Mouse (Mus musculus) megakaryocyte, adult 5-6 weeks (primary cell): ENCODE measurements around the gene Grb14. TPM values are rescaled to one million over a fixed set of nuclear protein-coding genes. Genes with fewer than 3 reads are reported as not detected.
A peak's percentile ranks its signal among the peaks of the same experiment; 100 is the strongest.

Source experiments
- ATAC-seq: 2 replicates; pipeline ENCODE4 v1.8.0; 2016; ENCODE audit warnings: mild to moderate bottlenecking, inconsistent platforms; ENCODE audit not compliant: poor library complexity, severe bottlenecking
- total RNA-seq, 2 experiments: library from RNA; stranded (forward) in 1 of 2; stranded (reverse) in 1 of 2; fragments of 153-499, 151-499 nt in 1 of 2; fragments of 221-1000, 200-1000 nt in 1 of 2; gene quantifications; 2 replicates each; pipeline versions ENCODE4 v1.2.3 to v1.2.4; 2015 to 2017

Gene Grb14
- 9.0 and 12.2 TPM in 2 replicates for total RNA-seq (2015)
- 5.0 and 5.8 TPM in 2 replicates for total RNA-seq (2017)

- ATAC-seq = no peak
Measured at GRCm38 (mm10) chr2:65024887-65025286, at the start of gene Grb14. Grb14 (minus strand) TSS chr2:65024987.

- ATAC-seq = no peak
Measured at GRCm38 (mm10) chr2:65072205-65072604, 47.4 kb upstream of the Grb14 start.

GRCm38 (mm10) chr2:65053764-65054163, 29.0 kb upstream of the Grb14 start:
- no peak for ATAC-seq

- no peak for ATAC-seq
Measured at GRCm38 (mm10) chr2:65052191-65053012, 27.6 kb upstream of the Grb14 start.

- no peak for ATAC-seq
Measured at GRCm38 (mm10) chr2:65050776-65051175, 26.0 kb upstream of the Grb14 start.

- ATAC-seq = no peak
Measured at GRCm38 (mm10) chr2:65048234-65049017, 23.6 kb upstream of the Grb14 start.

GRCm38 (mm10) chr2:65038164-65038563, 13.4 kb upstream of the Grb14 start:
- no peak for ATAC-seq

- ATAC-seq = no peak
Measured at GRCm38 (mm10) chr2:65037546-65037945, 12.8 kb upstream of the Grb14 start.

- ATAC-seq = peak; percentile 90
Measured at GRCm38 (mm10) chr2:65022363-65023240, 2.2 kb downstream of the Grb14 start.

GRCm38 (mm10) chr2:65021691-65022362, 3.0 kb downstream of the Grb14 start:
- ATAC-seq = no peak

GRCm38 (mm10) chr2:65017375-65017774, 7.4 kb downstream of the Grb14 start:
- ATAC-seq = no peak

- ATAC-seq = no peak
Measured at GRCm38 (mm10) chr2:65014552-65014951, 10.2 kb downstream of the Grb14 start.

GRCm38 (mm10) chr2:65010105-65010504, 14.7 kb downstream of the Grb14 start:
- no peak for ATAC-seq

- ATAC-seq = no peak
Measured at GRCm38 (mm10) chr2:65007396-65007795, 17.4 kb downstream of the Grb14 start.

- no peak for ATAC-seq
Measured at GRCm38 (mm10) chr2:65005044-65005443, 19.7 kb downstream of the Grb14 start.

GRCm38 (mm10) chr2:65003433-65003832, 21.4 kb downstream of the Grb14 start:
- ATAC-seq = no peak

GRCm38 (mm10) chr2:65002631-65003030, 22.2 kb downstream of the Grb14 start:
- ATAC-seq = no peak

- no peak for ATAC-seq
Measured at GRCm38 (mm10) chr2:64995048-64995447, 29.7 kb downstream of the Grb14 start.

GRCm38 (mm10) chr2:64989426-64990187, 35.2 kb downstream of the Grb14 start:
- ATAC-seq = no peak

- no peak for ATAC-seq
Measured at GRCm38 (mm10) chr2:64987782-64988181, 37.0 kb downstream of the Grb14 start.
